In genomic region chr15:12878581-12878980, GRCm38 (mm10) we compare ENCODE assay signal across 18 mouse cellular contexts.
"Had no signal": no experiment of that assay in that cellular context is flagged by ENCODE, and none has a peak within 500 bp of the region (broad histone marks: within the 10 kb centered on the region; RNA-seq: fewer than 3 reads in every experiment).

No protein-coding gene starts in this region.

- H3K4me3 ChIP-seq: midbrain, embryonic 10.5 days; midbrain, embryonic 12.5 days; myocyte; neural tube, embryonic 13.5 days; neural tube, embryonic 15.5 days had no signal

- ATAC-seq: midbrain, embryonic 16.5 days had no signal

- H3K27ac ChIP-seq: midbrain, embryonic 10.5 days; midbrain, embryonic 12.5 days; neural tube, embryonic 13.5 days; neural tube, embryonic 15.5 days had no signal

- H3K9me3 ChIP-seq: midbrain, embryonic 10.5 days; midbrain, embryonic 12.5 days; neural tube, embryonic 13.5 days; neural tube, embryonic 15.5 days had no signal

- H3K27me3 ChIP-seq: midbrain, embryonic 12.5 days; neural tube, embryonic 13.5 days; neural tube, embryonic 15.5 days had no signal

- H3K4me2 ChIP-seq: lung, embryonic 14.5 days; midbrain, embryonic 12.5 days; neural tube, embryonic 13.5 days; neural tube, embryonic 15.5 days had no signal

- DNase-seq: lung, embryonic 14.5 days; lung, postnatal 10 days; lung, postnatal 4 days; midbrain, embryonic 14.5 days; retina, postnatal 1 day; right cerebral cortex, adult 18-20 months; right cerebral cortex, postnatal 25 days; right cerebral cortex, postnatal 4 days; spleen, adult 18-20 months; thymus, adult 18-20 months; thymus, postnatal 14 days; thymus, postnatal 36 days had no signal

- H3K4me1 ChIP-seq: midbrain, embryonic 10.5 days; midbrain, embryonic 12.5 days had no signal

- H3K9ac ChIP-seq: lung, embryonic 14.5 days; midbrain, embryonic 12.5 days; neural tube, embryonic 13.5 days; neural tube, embryonic 15.5 days had no signal
